Mouse (Mus musculus) B cell, adult 2 months (primary cell): ENCODE measurements around the gene Trappc10.
A peak's percentile ranks its signal among the peaks of the same experiment; 100 is the strongest.

Experiments
- DNase-seq, 2 experiments: peaks; one replicate each; pipeline ENCODE4 v3.0.0; 2022

The Trappc10 gene

DNA sequence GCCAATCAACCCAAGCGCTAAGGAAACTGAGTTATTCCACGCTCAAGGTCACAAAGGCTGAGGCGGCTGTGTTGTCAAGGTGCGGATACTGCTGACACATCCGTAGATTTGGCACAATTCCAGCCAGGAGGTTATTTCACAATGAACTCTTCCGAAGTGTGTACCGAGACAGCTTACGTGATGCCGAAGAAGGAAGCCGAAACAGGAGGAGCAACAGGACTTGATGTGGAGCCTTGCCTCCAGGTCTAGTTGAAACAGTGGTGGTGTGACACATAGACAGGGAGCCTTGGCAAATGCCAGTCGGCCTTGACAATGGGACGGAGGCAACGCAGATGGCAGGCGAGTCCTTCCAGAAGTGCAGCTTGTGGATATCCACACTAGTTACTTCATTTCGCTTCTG is 86.4 kb downstream of the Trappc10 start:
- DNase-seq: no peak

DNA sequence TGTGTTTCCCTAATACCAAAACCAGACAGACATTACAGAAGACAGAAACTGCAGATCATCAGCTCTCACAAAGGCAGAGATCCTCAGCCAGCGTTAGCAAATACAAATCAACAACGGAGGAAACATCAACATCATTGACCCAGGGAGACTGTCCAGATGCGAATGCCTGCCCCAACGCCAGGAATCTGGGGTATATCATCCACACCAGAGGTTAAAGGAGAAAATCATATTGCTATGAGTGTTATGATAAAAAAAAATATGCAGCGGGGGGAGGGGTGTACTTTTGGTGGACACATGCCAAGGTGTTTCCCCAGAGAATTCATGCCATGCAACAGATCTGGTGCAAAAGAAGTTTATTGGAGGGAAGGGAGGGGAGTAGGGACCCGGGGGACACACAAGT is 87.5 kb downstream of the Trappc10 start:
- no peak for DNase-seq

DNA sequence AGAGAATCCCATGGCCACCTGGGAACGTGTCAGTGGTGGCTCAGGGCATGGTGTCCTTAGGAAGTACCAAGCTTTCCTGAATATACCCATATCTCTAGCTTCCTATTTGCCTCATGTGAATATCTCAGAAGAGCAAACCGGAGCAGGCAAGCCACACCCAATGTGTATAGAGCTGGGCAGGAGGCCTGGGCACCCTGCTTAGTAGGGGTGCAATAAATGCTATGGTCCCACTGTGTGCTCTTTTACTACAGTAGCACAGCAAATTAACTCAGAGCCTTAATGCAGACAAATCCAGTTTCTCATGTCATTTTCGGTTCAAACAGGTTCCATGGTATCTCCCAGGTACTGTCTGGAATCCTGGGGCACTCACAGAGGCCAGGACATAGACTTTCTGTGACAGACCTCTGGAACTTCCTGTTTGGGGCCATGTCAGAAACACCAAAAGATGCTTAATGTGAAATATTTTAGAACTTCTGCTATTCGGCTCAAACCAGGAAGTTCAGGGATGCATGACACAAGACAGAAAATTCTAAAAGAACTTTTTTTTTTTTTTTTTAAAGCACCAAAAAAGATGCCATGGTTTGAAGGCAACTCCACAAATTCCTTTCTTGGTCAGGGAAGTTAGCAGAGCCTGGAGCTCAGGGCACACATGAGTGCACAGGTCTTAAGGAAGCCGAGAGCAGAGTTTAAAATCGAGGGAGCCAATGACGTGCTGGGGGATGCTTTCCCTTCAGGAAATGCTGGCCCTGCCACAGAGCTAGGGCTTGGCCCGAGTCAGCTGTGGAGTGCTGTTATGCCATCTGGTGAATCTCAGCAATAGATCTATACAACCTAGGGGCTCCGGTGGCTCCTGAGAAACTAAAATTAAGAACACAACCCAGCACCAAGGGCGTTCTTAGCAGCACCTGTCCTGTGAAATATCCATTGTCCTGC is 95.3 kb downstream of the Trappc10 start:
- DNase-seq: peak; percentile 55 to 56

DNA sequence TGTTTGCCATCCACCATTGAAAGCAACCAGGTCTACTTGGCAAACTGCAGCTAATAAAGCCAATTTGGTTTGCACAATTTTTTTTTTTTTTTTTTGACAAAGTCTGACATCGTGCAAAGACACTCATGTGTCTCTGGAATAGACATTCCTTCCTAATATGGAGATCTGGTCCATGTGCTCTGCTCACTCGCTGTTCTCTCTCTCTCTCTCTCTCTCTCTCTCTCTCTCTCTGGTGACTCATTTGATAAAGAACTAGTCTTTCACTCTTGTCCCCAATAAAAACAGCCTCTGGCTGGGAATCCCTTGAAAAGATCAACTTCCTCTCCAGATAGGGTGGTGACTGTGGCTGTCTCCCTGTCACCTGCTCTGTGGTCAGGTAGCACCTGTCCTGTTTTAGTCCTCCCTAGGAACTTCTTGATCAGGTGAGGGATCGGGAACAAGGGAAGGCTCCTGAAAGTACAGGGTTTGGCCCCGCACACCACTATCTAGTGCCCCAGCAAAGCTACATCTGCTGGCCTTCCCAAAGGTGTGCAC is 96.5 kb downstream of the Trappc10 start:
- DNase-seq: no peak

DNA sequence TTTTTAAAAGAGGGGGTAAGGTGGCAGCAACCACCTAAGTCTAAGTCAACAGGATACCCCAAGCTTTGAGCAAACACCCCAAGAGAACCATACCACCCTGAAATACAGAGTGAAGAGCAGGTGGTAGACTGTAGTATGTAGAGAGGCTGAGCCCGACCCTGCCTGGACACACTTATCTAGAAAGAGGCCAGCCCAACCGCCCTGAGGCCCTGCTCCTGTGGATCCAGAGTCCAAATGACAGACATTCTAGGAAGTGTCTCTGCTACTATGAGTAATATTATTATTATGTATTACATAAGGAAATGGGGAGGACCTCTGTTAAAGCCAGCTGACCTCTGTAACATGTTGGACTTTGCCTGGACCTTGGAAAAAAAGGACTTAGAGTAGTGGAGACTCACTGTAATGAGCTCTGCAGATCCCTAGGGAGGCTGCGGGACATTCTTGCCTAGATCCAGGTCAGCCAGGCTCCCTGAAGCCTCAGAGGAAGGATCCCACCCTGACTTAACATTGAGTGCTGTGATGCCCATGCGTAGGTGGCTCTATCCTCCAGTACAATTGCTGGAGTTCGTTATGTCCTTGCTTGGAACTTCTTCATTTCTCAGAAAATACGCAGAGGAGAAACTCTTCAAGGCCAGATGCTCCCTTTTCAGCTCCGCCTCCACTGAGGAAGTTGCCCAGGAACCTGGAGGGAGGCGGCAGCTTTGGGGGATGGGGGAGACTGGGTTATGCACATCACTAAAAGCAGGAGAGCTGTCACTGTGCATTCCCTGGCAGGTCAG is 100.5 kb downstream of the Trappc10 start:
- DNase-seq: no peak

DNA sequence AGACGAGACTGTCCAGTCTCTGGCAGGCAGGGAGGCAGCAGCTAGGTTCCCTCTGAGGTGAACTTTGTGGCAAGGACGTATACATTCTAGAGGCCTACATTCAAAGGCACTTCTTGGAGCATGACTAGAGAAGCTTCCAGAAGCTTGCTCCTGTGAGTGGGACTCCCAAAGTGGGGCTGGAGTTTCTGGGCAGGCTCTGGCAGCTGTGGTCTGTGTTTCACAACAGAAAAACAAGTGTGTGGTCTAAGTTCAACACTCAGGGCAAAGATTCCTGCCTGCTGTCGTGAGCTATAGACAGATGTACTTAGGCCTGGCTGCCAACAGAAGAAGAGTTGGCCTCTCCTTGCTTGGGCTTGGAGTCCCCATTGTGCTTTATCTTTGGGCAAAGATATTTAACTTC is 103.6 kb downstream of the Trappc10 start:
- DNase-seq: no peak

DNA sequence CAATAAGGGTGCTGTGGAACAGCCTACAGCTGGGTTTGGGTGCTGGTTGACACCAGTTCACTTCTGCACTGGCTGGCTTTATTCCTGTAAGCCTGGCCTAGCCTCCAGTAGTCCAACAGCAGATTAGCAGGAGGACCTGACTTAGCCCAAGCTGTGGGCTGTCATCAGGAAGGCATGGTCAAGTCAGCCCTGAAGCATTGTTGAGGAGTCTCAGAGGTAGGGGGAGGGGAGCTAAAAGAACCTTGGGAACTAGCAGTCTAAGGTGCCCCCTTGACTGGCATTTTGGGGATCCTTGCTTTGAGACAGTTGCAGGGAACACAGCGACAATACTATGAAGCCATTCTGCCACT is 104.2 kb downstream of the Trappc10 start:
- DNase-seq: no peak

DNA sequence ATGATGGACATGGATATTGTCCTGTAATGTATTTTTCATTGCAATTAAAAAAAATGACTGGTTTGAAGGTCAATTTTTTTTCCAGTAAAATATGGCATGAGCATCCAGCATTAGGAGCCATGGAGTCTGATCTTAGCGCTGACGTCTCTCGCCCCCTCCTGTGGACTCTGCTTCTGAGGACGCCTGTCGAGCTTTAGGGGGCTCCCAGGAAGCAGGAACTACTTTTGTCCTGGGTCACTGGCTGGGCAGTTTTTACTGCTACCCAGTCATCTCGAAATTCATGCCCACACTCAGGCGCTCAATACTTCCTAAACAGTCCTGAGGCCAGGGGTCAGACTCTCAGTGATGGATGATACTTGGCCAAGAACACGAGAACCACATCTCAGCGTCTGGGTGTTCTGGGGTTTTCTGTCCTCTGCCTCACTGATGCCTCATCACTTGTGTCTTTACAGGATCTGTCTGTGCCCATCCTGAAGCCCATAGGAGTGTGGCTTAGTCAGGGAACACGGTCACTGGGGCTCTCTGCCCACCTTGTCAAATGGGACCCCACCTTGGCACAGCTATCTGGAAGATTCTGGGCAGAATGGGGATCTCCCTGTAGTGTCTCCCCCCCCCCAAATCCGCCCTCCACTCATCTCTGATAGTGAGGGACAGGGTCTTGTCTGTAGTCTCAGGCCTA is 104.7 kb downstream of the Trappc10 start:
- DNase-seq: no peak

DNA sequence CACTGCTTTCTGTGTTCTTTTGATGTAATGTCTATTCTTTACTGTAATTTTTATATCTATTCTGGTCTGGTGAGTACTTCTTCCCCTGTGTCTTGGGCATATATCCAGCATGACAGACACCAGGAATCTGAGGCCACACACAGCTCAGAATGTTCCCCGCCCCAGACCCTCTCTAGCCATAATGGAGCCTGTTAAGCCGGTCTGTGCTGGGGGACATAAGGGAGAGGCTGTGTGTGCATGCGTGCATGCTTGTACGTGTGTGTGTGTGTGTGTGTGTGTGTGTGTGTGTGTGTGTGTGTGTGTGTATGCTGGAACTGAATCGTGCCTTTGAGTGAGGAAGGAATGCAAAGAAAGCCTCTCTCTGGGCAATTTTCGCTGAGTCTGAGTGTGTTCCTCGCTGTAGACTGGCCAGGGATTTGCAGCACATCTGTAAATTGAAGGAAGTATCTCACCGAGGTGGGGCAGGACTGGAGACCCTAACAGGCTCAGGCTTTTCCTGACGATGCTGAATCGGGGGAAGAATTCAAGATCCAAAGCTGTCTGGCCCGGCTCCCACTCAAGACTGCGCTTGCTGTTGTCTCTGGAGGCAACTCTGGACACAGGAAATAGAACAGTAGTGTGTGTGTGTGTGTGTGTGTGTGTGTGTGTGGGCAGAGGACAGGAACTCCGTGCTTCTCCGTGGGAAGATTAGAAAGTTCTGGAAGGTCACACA is 105.5 kb downstream of the Trappc10 start:
- DNase-seq: no peak

DNA sequence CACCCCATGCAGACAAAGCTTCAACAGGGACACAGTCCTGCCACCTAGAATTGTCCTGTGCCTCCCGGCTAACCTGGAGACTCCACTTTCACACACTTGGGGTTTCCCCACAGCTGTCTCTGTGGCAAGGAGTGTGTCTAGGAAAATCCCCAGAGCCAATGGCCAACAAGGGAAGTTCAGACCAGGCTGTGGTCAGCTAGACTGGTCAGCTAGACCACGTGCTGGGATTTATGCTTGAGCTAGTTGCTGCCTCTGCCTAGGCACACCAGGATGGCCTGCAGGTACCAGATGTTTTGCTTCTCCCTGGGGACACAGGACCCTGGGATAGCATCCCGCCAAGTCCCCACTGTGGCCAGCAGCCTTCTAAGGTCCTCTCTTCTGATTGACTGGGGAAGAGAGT is 107.2 kb downstream of the Trappc10 start:
- no peak for DNase-seq
